Mouse (Mus musculus) brain, embryonic 18.5 days (tissue): ENCODE measurements around the gene Ep300.
"Not testable (repeated sequence)": the region's sequence is repeated elsewhere in the genome, so short reads cannot be mapped to it uniquely, and the experiment has no call there.

ENCODE experiments used
- DNase-seq: peaks from one replicate; pipeline ENCODE4 v3.0.0-alpha.2; 2012; ENCODE audit warnings: low read depth, low spot score

The Ep300 gene

DNA sequence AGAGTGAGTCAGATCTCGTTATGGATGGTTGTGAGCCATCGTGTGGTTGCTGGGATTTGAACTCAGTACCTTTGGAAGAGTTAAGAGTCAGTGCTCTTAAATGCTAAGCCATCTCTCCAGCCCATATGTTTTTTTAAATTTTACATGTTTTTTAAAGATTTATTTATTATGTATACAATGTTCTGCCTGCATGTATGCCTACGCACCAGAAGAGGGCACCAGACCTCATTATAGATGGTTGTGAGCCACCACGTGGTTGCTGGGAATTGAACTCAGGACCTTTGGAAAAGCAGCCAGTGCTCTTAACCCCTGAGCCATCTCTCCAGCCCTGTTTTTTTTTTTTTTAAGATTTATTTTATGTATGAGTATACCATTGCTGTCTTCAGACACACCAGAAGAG lies 116.2 kb downstream of the Ep300 start:
- DNase-seq = not testable (repeated sequence)
